Mouse (Mus musculus) adrenal gland, adult 2 months (tissue): ENCODE results near the gene Oas3. TPM values are rescaled to one million over a fixed set of nuclear protein-coding genes. Genes with fewer than 3 reads are reported as not detected.

Experiments
- DNase-seq: peaks from one replicate; pipeline ENCODE4 v3.0.0; 2021
- polyA plus RNA-seq: library from polyadenylated mRNA; depleted of rRNA; stranded (reverse); fragments of >200 nt; gene quantifications from 2 replicates; pipeline ENCODE4 v1.2.3, GENCODE M21; 2012
- total RNA-seq, 2 experiments: library from RNA; stranded (reverse); gene quantifications; 2 replicates each; pipeline ENCODE4 v1.2.3; 2021

The Oas3 gene
- total and polyA plus RNA-seq, 3 experiments = 0.31 to 1.6 (median 0.72) TPM

- peak; percentile 61 for DNase-seq
Measured at GRCm38 (mm10) chr5:120752786-120753185, 24.7 kb downstream of the Oas3 start.

- no peak for DNase-seq
Measured at GRCm38 (mm10) chr5:120751206-120751605, 26.3 kb downstream of the Oas3 start.

DNA sequence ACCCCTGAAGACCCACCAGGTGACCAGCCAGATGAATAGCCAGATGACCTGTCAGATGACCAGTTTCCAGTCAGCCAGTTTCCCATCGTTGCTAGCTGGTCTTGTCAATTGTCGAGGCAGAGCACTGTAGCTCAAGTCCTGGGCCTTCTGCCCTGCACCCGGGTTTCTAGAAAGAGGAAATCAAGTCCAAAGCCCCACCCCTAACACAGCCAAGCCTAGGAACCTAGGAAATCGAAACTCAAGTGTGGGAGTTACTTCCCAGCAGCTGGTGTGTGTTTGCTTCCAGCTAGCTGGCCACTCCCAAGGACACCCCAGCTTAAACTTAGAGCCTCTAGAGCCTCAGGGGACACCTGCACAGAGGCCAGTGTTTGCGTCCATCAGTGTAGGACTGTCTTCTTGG is 27.8 kb downstream of the Oas3 start, which contains the start of gene Oas2:
Oas2 (minus strand) TSS at position 166 of the 400 bp plus-strand sequence.
- DNase-seq = peak; percentile 14

DNA sequence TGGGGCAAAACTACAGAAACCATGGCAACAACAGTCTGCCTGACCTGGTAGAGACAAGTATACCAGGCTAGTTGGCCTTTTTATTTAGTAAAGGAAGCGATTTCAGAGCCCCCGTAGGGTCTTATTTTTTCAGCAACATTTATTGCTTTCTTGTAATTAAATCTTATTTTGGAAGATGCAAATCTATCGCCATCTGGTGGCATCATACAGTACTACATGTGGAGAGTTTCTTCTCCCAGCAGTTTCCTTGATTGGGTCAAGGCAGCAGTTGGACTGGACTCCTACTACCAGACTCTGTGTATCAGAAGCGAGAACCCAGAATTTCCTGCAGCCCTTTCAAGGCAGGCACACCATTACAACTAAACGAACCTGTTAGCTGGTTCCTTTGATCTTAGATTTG is 31.0 kb downstream of the Oas3 start:
- peak; percentile 43 for DNase-seq

DNA sequence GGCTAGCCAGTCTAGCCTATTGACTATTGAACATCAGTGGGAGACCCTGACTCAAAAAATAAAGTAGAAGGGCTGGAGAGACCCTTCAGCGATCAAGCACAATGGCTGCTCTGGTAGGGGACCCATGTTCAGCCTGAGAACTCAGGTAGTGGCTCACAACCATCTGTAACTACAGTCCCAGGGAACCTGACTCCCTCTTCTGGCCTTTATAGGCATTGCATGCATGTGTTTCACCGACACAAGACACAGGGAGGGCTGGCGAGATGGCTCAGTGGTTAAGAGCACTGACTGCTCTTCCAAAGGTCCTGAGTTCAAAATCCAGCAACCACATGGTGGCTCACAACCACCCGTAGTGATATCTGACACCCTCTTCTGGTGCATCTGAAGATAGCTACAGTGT is 35.3 kb downstream of the Oas3 start:
- peak; percentile 35 for DNase-seq

- DNase-seq = no peak
Measured at GRCm38 (mm10) chr5:120734380-120734990, 43.0 kb downstream of the Oas3 start.

DNA sequence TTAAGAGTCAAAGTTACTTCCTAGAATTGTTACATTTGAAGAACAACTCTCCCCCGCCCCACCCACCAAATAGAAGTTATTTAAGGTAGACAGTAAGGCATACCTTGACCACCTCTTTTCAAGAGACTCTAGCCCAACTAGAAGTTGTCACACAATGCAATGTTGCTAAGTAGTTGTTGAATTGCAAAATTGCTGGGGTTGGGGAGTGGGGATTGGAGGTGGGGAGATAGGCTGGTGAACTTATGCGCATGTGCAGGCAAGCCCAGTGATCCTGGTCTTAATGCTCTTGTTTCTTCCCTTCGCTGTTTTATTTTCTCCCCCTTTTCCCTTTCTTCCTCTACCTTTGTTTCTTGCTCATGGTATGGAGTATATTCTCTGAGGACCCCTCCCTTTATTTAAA is 43.8 kb downstream of the Oas3 start:
- no peak for DNase-seq

GRCm38 (mm10) chr5:120732740-120733139 is 44.7 kb downstream of the Oas3 start:
- DNase-seq = no peak

DNA sequence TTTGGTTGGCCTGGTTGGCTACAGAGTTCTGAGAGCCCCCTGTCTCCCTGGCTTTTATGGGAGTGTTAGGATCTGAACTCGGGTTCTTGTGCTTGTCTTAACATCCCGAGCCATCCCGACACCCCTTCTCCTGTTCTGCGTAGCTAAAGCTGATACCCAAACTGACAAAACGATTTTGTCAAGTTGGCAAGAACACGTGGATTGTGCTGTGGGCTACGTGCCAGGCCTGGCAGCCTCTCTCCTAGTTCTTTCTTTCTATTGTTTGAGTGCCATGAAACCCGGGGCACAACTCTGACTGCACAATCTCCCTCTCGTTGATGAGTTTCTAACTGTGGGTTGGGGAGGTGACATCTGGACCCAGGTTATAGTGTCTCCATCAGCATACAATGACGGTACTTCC is 48.1 kb downstream of the Oas3 start:
- no peak for DNase-seq

- no peak for DNase-seq
Measured at GRCm38 (mm10) chr5:120725811-120726455, 51.5 kb downstream of the Oas3 start.

GRCm38 (mm10) chr5:120721005-120721404 is 56.5 kb downstream of the Oas3 start:
- DNase-seq = no peak

DNA sequence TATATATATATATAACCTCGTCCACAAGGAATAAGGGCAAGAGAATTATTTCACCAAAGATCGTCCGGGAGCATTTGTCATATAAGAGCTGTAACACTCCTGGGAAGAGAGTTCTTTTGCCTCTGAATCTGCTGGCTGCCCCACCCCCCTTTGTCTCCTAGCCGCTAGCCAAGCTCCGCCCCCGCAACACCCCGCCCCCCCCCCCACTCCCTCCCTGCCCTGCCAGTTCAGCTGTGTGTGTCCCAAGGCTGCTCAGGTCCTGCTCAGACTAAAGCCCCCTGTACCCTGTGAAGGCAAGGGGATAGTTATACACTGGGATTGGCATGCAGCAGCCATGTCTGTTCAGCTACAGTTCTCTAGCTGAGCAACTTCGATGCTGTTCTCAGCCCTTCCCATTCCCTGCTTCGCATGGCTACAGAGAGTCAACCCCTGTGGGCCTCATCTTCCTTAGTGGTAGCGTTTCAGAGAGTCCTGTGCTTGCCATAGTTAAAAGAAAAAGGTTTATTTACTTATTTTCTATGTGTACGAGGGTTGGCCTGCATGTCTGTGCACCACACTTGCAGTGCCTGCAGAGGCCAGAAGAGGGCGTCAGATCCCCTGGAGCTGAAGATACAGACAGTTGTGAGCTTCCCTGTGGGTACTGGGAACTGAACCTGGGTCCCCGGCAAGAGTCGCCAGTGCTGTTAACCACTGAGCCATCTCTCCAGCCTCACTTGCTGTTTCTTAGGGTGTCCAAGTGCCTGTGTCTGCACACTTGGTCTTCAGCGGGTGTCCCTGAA is 58.7 kb downstream of the Oas3 start:
- no peak for DNase-seq

DNA sequence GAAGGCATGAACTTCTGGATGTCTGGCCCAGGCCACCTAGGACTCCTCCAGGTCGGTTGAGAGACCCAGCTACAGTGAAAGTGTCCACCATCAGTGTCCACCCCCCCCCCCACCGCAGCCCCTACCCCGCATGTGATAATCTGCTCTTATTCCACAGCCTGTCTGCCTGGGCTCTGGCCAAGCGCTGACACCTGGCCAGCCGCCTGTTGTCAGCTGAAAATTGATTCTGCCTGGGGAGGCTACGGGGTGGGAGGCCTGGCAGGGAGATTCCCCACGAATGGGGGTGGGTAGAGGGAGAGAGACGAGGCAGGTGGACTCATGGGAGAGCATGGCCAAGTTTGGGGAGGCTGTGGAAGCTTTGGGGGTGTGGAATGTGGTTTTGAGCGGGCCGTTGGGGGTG is 60.3 kb downstream of the Oas3 start:
- no peak for DNase-seq

DNA sequence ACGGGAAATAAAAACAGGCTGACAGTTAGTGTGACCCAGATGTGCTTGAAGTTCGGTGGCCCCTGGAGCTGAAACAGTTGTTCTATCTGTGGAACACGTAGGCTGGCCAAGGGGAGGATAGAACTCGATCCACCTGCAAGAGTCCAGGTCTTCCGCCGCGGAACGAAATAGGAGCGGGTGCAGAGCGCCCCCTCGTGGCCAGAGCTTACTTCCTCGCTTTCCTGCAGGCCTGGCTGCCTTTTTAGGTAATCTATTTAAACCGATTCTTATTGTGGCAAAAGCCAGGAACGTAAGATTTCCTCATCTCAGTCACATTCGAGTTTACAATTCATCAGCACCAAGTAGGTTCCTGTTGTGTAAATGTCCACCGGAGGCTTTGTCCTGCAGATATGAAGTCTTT is 63.1 kb downstream of the Oas3 start:
- peak; percentile 80 for DNase-seq

GRCm38 (mm10) chr5:120712721-120713120 is 64.7 kb downstream of the Oas3 start:
- DNase-seq = no peak

GRCm38 (mm10) chr5:120711827-120712226 is 65.6 kb downstream of the Oas3 start, which contains the start of gene Dtx1:
TSS of gene Dtx1 (minus strand) at chr5:120711927.
- no peak for DNase-seq

GRCm38 (mm10) chr5:120711416-120711815 is 66.0 kb downstream of the Oas3 start:
- peak; percentile 85 for DNase-seq

GRCm38 (mm10) chr5:120710826-120711248 is 66.6 kb downstream of the Oas3 start:
- DNase-seq = no peak

DNA sequence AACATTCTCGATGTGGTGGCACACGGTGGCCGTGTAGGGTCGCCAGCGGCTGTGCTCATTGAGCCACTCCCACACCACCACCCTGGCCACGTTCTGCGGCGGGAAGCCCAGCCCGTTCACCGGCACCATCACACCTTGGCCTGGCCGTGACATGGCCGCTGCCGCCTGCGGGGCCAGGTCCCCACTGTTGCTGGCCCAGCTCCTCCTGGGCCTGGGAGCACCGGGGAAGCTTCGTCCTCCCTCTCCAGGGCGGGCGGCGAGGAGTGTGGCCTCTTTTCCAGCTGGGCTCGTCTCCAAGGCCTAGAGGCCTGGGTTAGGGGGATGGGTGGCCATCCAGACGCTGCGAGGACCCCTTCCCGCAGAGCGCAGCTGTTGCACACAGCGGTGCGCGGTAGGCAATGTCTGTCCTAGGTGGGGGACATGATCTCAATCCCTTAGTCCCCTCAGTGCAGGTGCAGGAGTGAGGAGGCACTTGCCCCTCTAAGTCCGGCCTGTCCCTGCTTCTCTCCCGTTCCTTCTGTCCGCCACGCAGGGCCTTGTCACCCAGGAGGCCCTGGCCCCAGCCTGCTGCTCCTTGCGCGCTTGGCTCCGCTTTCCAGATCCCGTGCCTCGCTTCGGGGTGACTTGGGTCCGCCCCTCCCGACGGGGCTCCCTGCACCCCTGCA is 67.2 kb downstream of the Oas3 start:
- peak; percentile 55 for DNase-seq

GRCm38 (mm10) chr5:120706976-120707375 is 70.5 kb downstream of the Oas3 start:
- no peak for DNase-seq

DNA sequence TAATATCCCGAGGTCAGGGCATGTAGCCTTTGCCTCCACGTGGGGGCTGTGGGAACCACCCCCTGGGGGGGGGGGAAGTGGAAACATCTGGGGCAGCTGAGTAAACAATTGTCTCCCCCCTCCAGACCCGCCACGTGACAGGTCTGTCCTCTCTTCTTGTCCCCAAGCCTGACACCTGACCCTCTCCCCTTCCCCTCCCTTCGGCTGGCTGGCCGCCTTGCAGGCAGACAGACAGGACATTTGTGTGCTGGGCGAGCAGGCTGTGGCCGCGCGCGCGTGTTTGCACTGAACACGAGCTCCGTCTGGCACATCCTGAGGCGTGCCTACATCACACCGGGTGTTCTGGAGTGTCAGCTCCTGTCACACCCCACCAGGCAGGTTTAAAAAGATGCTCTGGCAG is 70.9 kb downstream of the Oas3 start:
- DNase-seq = no peak

DNA sequence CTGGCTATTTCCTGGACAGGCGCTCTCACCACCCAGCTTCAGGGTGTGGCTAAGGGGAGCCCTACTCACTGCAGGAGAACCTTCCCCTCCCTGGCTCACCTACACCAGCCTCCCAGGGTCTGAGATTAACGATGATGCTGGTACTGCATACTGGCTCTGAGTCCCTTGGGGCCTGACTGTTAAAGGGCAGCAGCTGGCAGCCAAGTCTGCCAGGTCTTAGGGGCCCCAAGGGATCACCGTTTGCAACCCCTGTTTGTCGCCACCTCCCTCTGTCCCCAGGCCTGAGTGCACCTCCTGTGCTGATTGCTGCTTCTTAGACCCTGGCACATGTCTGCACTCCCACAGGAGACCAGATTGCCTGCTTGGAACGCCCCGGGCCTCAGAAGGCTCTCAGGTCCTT is 73.0 kb downstream of the Oas3 start:
- DNase-seq = no peak

DNA sequence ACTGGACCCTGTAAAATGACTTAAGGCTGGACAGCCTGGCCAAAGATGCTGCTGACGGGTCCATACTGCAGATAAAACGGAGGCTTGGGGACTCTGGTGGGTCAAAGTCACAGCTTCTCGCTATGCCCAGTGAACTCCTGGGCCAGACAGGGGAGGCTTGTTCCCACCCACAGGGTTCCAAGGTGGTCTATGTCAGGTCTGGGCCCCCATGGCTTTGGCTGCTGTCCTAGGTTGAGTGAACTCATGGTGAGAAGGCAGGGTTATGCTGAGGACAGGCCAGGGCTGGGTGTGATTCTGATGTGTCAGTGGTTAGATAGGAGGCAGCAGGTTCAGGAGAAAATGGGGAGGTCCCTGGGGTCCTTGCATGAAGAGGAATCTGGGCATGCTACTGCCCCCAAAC is 73.8 kb downstream of the Oas3 start:
- no peak for DNase-seq
